Mouse (Mus musculus) cerebellum, adult 9-11 months (tissue): ENCODE data around the gene Col1a1.

Experiments used
- DNase-seq: peaks from one replicate; pipeline ENCODE4 v3.0.0; 2022

Gene Col1a1

DNA sequence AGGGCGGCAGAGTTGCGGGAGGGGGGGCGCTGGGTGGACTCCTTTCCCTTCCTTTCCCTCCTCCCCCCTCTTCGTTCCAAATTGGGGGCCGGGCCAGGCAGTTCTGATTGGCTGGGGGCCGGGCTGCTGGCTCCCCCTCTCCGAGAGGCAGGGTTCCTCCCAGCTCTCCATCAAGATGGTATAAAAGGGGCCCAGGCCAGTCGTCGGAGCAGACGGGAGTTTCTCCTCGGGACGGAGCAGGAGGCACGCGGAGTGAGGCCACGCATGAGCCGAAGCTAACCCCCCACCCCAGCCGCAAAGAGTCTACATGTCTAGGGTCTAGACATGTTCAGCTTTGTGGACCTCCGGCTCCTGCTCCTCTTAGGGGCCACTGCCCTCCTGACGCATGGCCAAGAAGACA lies at the start of gene Col1a1:
Col1a1 (plus strand) TSS at position 180 of the 400 bp plus-strand sequence.
- no peak for DNase-seq

DNA sequence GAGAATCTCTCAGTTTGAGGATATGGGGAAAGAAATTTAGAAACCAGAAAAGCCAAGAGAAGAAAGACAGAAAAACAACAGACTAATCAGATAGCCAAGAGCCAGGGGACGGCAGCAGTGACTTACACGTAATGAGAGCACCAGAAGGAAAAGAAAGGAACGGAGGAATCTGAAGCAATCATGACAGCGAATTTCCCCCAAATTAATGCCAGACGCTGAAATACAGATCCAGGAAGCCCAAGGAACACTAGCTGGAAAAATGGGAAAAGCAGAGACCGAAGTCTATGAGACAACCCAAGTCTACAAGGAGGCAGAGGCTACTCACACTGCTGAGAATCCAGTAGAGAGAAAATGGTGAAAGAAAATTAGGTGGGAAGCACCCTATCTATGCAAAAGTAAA lies 44.9 kb upstream of the Col1a1 start:
- no peak for DNase-seq

DNA sequence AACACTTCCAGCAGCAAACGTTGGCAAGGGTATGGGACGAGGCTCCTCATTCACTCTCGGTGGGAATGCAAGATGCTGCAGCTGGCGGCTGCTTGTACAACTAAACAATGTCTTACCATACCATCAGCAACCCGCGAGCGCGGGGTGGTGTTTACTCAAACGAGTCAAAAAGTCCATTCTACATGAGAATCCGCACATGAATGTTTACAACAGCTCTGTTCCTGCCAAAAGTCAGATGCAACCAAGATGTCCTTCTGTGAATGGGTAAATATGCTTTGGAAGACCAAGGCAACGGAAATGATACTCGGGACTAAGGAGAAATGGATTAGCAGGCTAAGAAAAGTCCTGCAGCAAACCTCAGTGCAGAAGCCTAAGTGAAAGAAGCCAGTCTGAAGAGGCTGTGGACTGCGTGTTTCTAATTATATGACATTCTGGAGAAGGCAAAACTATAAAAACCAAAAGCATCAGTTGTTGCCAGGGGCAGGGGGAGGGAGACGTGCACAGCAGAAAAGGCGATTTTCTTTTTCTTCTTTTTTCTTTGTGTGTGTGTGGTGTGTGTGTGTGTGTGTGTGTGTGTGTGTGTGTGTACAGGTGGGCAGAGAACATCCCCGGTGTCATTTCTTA lies 39.2 kb upstream of the Col1a1 start:
- no peak for DNase-seq

DNA sequence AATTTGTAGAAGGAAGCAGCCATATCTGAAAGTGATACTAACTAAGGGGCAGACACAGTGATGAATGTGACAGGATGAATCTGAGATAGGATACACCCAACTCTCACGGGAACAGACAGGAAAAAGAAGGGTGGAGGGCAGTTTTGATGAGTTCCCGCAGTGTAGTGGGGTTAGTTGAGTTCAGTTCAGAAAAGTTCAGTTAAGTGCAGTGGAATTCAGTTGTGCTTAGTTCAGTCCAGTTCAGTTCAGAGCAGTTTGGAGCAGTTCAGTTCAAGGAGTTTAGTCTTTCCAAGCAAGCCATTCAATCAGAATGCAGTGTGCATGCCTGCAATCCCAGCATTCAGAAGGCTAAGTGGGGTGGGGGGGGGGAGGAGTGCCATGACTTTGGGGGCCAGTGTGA lies 34.8 kb upstream of the Col1a1 start:
- DNase-seq = no peak

DNA sequence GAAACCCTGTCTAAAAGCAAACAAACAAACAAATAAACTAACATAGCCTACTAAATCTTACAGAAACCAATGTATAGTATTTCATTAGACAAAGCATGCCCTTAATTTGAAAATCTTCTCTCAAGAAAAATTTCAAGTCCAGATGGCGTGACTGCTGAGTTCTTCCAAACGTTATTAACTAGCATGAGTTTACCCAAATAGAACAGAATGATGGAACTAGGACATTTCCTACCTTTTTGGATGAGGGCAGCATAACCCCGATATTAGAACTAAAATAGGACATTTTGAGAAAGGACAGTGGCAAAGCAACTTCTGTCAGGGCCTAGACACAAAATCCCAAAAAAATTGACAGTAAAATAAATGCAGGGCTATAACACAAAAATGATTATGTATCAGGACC lies 31.7 kb upstream of the Col1a1 start:
- no peak for DNase-seq

DNA sequence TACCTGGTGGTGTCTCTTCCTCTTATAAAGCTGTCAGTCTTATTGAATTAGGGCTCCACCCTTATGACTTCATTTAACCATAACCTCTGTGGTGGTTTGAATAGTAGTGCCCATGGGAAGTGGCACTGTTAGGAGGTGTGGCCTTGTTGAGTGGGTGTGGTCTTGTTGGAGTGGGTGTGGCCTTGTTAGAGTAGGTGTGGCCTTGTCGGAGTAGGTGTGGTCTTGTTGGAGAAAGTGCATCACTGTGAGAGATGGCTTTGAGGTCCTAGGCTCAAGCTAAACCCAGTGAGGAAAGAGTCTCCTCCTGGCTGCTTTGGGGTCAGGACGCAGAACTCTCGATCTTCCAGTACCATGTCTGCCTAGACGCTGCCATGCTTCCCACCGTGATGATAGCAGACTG lies 25.1 kb upstream of the Col1a1 start:
- DNase-seq = no peak

DNA sequence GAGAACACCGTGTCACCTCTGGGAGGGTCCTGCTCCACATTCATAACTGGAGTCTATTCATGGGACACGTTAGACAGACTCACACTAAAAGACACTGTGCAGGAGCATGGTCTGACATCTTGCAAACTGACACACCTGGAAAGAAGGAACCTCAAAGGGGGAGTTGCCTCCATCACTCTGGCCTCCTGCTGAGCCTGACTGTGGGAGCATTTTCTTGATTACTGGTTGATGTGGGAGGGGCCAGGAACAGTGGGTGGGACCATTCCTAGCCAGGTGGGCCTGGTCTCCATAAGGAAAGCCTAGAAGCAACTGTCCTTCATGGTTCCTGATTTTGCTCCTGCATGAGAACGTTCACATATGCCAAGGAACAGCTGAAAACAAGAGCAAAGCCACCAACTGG lies 23.5 kb upstream of the Col1a1 start:
- no peak for DNase-seq

DNA sequence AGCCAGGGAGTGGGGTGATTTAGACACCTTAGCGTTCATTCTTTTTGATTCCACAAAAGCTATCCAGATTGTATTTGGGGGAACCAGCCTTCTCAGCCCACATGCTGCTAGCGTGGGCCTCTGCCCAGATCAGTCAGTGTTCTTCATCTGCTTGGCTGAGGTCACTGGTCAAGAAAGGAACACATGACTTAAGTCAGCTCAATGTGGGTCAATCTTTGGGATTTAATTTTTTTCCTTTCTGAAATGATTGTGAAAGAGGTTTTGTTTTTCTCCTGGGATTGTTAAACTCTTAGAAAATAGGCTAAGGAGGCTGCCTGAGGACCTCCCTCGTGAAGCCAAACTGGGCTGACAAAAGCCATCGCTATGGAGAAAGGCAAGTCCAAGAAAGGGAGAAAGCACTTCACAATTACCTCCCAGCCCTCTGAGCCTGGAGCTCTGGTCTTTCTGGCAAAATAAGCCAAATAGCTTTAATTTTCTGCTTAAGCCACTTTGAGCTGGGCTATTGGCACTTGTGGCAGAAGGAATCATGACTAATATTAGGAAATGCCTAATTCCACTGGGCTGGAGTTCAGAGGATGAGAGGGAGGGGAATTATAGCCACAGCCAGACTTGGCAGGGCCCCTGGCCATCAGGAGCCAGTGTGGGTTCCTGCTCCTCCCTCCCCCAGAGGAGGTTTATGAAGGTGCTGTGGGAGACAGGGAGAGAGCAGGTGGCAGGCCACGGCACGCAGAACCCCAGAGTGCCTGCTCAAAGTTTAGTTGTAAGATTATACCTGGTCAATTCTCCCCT lies 22.5 kb upstream of the Col1a1 start:
- DNase-seq = peak; percentile 82

DNA sequence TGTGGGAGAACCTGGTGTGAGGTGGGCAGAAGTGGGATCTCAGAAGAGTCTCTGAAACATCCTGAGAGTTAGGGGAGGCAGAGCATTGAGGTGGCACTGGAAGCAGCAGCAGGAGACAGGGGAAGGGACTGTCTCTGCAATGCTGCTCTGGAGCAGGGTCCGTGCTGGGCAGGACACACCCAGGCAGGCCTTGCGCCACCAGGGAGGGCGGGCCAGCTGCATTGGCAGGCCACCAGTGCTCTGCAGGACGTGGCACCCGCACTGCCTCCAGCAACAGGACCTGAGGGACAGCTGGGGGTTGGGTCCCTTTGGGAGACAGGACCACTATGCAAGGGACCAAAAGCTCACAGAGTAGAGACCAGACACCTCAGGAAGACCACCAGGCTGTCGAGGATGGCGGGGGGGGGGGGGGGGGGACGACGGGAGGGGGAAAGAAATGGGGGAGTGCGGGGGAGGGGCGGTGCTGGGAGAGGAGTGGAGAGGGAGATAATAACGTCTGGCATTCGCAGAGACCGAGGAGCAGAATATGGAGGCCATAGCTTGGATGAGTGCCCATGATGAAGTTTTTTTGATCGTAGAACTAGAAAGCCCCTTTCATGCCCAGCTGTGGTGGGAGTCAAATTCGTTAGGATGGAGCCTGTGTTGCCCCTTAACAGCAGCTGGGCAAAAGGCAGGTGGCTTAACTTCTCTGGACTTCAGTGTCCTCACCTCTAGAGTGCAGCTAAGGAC lies 20.2 kb upstream of the Col1a1 start:
- peak; percentile 55 for DNase-seq

DNA sequence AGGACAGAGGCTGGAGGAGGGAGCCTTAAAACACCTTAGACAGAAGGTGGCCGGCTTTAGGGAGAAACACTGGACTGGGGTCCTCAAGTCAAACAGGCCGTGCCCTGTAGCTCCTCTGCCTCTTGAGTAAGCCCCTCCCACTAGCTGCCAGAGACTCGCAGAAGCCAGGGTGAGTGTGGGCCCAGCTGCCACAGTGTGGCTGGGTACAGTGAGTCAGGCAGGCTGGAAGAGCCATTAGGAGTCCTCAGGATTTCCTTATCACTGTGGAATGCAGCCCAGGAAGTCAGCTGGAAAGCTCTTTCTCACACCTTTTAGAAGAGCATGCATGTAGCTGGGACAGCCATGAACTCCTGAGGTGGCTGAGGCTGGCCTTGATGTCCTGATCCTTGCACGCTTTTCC lies 19.5 kb upstream of the Col1a1 start:
- no peak for DNase-seq

DNA sequence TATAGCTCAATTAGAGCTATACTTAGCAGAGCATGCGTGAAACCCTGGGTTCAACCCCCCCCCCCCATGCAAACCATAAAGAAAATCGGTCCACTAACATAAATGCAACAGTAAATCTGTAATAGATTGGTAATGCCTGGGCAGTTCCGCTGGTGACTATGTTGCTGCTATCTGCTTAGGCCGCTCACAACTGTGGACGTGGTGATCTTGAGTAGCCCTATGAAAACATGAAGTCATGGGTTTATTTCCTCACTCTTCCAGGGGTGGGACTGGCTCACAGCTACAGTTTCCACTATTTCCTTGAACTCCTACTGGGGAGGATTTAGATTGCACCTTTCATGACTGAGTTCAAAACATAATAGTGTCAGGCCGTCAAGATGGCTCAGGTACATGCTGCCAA lies 18.3 kb upstream of the Col1a1 start:
- DNase-seq = no peak

DNA sequence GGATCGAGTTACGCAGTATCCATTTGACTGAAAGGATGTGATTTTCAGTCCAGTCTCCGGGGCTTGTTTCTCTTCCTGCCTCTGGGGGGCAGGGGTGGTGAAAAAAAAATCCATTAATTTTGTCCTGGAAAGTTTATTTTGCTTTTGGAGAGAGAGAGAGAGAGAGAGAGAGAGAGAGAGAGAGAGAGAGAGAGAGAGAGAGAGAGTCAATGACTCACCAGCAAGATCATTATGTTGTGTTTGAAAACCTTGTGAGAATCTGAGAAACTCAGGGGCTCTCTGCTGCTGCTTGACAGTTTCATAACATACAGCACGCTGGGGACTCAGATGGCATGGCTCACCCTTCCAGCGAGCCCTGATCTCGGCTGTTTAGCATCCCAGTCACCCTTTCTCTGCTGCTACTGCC lies 15.0 kb upstream of the Col1a1 start:
- DNase-seq = no peak

DNA sequence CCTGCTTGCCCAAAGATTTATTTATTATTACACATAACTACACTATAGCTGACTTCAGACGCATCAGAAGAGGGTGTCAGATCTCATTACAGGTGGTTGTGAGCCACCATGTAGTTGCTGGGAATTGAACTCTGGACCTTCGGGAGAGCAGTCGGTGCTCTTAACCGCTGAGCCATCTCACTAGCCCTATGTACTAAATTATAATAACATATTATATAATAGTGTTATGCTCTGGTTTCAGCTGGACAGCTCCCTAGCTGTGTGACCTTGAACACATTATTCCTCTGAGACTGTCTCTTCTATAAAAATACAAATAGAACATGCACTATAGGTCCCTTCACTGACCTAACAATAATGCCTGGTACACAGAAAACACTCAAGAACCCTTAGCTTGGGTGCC lies 11.0 kb upstream of the Col1a1 start:
- no peak for DNase-seq

DNA sequence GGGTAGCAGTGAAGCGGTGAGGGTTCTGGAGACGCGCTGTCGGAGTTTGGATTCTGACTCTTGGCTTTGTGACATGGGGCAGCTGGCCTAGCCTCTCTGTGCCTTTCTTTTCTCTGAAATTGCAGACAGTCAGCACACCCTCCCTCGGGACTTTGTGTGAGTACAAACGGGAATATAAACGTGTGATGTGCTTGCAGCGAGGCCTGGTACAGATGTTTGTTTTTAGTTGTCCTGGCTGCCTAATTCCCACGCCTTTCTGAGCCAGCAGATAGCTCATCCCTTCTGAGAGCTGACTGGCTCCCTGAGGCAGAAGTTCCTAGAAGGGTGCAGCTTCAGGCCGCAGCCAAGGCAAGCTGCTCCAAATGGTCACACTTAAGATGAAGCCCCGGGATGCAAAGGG lies 9.6 kb upstream of the Col1a1 start:
- DNase-seq = no peak

DNA sequence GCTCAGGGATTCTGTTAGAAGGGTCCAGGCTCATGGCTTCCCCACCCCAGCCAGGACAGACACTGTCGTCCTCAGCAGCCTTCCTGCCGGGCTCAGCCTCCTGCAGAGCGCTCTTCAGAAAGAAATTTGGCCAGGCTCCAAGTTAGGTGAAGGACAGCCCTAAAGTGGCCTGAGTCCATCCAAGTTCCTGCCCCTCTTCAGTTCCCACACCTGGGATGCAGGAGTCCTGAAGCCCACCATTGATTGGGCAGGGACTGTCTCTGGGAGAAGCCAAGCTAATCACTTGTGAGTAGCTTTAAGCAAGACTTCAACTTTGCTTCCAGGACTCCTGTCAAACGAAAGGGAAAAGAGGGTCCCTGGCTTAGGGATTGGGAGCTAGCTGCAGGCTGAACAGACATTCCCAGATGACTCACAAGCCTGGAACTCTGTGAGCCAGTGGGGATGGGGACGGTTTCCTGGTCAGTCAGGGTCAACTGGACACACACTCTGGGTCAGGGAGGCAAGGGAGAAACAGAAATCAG lies 8.2 kb upstream of the Col1a1 start:
- DNase-seq = no peak

DNA sequence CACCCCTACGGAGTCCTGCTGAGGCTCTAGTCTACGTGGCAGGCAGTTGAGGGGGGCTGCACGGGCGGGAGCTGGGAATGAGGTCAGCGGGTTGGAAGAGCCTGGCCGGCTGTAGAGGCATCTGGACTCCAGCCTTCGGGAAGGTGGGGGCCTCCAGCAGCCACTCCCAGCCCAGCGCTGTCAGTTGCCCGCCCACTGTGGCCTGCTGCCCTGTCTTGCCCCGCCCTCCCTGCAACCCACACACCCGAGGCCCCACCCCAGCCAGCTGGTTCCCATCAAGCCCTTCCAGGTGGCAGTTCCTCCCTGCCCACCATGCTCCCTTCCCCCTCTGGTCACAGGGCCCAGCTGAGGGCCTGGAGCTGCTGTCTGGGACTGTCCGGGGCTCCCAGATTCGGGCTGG lies 7.2 kb upstream of the Col1a1 start:
- DNase-seq = no peak

DNA sequence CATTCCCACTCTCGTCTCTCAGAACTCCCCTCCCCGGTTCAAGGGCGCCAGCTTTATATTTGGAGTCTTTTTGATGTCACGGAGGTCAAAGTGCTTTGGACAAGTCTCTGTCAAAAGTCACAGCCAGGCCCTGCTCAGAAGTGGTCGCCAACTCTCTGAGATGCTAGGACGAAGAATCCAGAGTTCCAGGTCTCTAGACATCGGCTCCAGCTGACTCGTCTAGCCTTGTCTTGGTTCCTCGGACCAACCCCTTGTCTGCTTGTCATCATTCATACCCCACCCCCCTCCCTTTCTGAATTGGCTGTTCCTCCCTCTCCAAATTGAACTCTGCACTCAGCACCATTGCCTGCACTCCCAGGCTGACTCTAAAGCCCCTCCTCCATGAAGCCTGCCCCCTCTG lies 6.4 kb upstream of the Col1a1 start:
- no peak for DNase-seq

DNA sequence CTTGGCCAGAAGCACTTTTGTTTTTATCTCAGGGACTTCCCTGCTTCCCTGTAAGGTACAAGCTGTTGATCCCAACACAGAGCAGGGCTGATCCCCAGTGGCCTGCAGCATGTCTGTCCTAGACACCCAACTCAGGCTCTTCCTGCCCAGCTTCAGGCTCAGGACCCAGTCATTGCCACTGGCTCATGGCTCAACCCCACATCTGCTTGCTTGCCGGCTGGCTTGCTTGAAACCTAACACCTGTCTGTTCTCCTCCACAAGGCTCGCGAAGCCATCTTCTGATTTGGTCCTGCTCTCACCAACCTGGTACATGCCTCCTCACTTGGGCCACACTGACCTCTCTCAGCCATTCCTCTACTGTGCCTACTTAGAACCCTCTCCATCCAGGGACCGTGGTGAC lies 5.9 kb upstream of the Col1a1 start:
- DNase-seq = no peak

DNA sequence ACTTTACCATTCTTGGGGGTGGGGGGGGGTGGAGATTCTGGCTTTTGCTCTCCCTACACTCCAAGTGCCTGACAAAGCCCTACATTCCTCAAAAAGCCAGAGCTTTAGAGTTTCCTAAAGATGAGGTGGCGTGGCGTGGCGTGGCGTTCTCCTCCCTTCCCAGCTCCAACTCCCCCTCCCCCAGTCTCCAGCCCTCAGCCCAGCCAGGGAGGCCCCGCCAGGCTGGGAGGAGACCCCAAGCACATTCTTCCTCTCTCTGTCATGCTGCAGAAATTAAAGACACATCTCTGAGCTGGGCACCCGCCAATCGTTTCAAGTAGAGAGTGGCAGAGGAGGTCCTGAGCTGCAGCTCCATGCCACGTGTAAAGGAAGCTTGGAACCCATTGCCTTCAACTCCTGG lies 2.4 kb upstream of the Col1a1 start:
- no peak for DNase-seq

DNA sequence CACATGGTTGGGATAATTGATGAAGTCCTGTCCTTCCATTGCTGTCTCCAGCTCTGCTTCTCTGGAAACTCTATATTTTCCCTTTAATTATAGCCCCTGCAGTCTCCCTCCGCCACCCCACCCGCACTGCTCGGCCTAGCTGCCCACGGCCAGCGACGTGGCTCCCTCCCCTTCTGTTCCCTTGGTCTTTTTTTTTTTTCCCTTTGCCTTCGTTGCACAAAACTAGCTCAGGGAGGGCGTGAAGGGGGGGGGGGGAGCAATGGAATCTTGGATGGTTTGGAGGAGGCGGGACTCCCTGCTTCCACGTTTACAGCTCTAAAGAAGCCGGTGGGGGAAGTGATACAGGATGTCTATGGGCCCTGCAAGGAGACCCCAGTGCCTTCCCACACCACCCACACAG lies 1.5 kb upstream of the Col1a1 start:
- DNase-seq = no peak

DNA sequence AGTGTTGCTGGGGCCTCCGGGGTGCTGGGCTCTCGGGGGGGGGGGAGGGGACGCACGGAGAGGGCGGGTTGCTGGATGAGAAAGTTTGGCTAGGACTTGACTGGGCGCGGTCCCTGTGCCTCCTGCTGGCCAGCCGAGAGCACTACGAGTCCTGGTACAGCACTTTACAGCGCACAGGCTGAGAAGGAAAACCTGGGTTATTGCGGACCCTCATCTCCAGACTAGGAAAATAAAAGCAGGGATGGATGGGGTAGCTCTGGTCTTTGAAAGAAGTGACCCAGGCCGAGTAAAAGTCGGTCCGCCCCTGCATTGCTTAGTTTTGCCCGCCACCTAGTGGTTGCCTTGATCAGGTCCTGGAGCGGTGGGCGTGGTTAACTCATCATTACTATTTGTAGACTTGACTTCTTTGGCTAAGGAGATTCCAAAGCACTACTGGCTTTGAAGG lies 849 bp downstream of the Col1a1 start:
- peak; percentile 84 for DNase-seq

DNA sequence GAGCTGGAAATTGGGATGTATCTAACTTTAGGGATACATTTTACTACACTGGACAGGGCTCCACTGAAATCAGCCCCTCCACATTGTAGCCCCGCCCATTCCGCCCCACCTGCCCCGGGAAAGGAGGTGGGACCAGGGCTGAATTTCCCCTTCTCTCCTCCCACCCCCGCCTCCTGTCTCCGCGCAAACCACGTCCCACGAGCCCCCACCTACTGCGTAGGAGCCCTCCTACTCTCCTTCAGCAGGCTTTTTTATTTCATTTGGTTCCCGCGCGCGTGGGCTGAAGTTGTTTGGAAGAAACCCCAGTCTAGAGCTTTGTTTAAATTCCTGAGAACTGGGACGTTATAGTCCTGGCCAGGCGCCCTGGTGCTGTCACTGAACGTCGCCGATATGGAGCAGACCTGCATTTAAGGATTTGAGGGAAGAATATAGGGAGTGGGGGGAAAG lies 1.3 kb downstream of the Col1a1 start:
- DNase-seq = no peak

DNA sequence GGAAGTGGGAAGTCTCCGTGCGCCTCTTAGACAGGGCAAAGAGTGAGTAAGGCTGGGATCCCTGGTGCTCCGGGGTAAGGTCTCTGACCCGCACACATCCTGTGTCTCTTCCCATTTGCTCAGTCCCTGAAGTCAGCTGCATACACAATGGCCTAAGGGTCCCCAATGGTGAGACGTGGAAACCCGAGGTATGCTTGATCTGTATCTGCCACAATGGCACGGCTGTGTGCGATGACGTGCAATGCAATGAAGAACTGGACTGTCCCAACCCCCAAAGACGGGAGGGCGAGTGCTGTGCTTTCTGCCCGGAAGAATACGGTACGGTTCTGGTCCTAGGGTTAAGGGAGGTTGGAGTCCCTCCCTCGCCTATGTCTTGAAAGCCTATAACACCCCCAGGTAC lies 1.8 kb downstream of the Col1a1 start:
- no peak for DNase-seq

DNA sequence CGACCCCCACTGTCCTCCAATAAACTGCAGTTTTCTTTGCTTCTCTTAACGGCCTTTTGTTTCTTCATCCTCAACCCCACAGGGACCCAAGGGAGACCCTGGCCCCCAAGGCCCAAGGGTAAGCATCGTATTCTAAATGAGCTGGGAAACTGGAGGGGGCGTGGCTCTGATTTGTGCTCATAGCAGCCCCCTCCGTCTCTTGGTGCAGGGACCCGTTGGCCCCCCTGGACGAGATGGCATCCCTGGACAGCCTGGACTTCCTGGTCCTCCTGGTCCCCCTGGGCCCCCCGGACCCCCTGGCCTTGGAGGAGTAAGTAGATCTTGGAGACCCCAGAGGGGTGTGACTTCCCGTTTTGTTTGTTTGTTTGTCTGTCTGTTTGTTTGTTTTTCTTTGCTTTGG lies 2.3 kb downstream of the Col1a1 start:
- no peak for DNase-seq
